Mouse (Mus musculus): Measurements from ENCODE around the gene Cfap45. TPM values are rescaled to one million over a fixed set of nuclear protein-coding genes. Genes with fewer than 3 reads are reported as not detected.

Gene Cfap45
- total RNA-seq (2021), result under 1 TPM in 1 of 2 experiments, not detected in 1; 0.33 TPM
- long read RNA-seq, experiment 1, result 0 reads
- long read RNA-seq, experiment 2, result 0 reads

- peak; percentile 61 to 65 for DNase-seq
- intact Hi-C loops (cut with DNase I), result no loop called here
Observed at GRCm38 (mm10) chr1:172520576-172521440, at the start of gene Cfap45. TSS of gene Cfap45 (plus strand) at chr1:172520801.

- intact Hi-C loops (cut with DNase I), result no loop called here
- DNase-seq, result no peak
Observed at GRCm38 (mm10) chr1:172472909-172473308, 47.7 kb upstream of the Cfap45 start.

- DNase-seq, result no peak
- intact Hi-C loops (cut with DNase I), result no loop called here
Observed at GRCm38 (mm10) chr1:172474196-172474595, 46.4 kb upstream of the Cfap45 start.

- intact Hi-C loops (cut with DNase I), result no loop called here
- DNase-seq, result no peak
Observed at GRCm38 (mm10) chr1:172475054-172475741, 45.4 kb upstream of the Cfap45 start, which contains the start of gene Slamf9. TSS of gene Slamf9 (plus strand) at chr1:172475358.

GRCm38 (mm10) chr1:172478020-172478419 is 42.6 kb upstream of the Cfap45 start:
- DNase-seq, result no peak
- intact Hi-C loops (cut with DNase I), result no loop called here

- intact Hi-C loops (cut with DNase I), result no loop called here
Observed at GRCm38 (mm10) chr1:172480376-172480775, 40.2 kb upstream of the Cfap45 start.

GRCm38 (mm10) chr1:172481111-172481510 is 39.5 kb upstream of the Cfap45 start:
- peak in 1 of 2 experiments; percentile 9 for DNase-seq
- intact Hi-C loops (cut with DNase I), result no loop called here

More at GRCm38 (mm10) chr1:172480376-172480775, 40.2 kb upstream of the Cfap45 start:
- DNase-seq, result peak in 1 of 2 experiments; percentile 6

GRCm38 (mm10) chr1:172481540-172482280 is 38.9 kb upstream of the Cfap45 start, which contains the start of gene Igsf9:
TSS of gene Igsf9 (plus strand) at chr1:172481788.
- intact Hi-C loops (cut with DNase I), result no loop called here

GRCm38 (mm10) chr1:172482518-172483360 is 37.9 kb upstream of the Cfap45 start:
- intact Hi-C loops (cut with DNase I), result no loop called here
- peak in 1 of 2 experiments; percentile 8 for DNase-seq

More at GRCm38 (mm10) chr1:172481540-172482280, 38.9 kb upstream of the Cfap45 start, which contains the start of gene Igsf9:
- peak; percentile 64 to 78 for DNase-seq

- DNase-seq, result no peak
- intact Hi-C loops (cut with DNase I), result no loop called here
Observed at GRCm38 (mm10) chr1:172483361-172483660, 37.3 kb upstream of the Cfap45 start.

GRCm38 (mm10) chr1:172484236-172484635 is 36.4 kb upstream of the Cfap45 start:
- DNase-seq, result no peak
- intact Hi-C loops (cut with DNase I), result no loop called here

GRCm38 (mm10) chr1:172484671-172485070 is 35.9 kb upstream of the Cfap45 start:
- no peak for DNase-seq
- intact Hi-C loops (cut with DNase I), result no loop called here

GRCm38 (mm10) chr1:172485821-172486220 is 34.8 kb upstream of the Cfap45 start:
- intact Hi-C loops (cut with DNase I), result no loop called here
- no peak for DNase-seq

- intact Hi-C loops (cut with DNase I), result no loop called here
- no peak for DNase-seq
Observed at GRCm38 (mm10) chr1:172486236-172486635, 34.4 kb upstream of the Cfap45 start.

- intact Hi-C loops (cut with DNase I), result no loop called here
- no peak for DNase-seq
Observed at GRCm38 (mm10) chr1:172486651-172487050, 34.0 kb upstream of the Cfap45 start.

- no peak for DNase-seq
Observed at GRCm38 (mm10) chr1:172487859-172488258, 32.7 kb upstream of the Cfap45 start.

GRCm38 (mm10) chr1:172488831-172489230 is 31.8 kb upstream of the Cfap45 start:
- intact Hi-C loops (cut with DNase I), result no loop called here
- no peak for DNase-seq

More at GRCm38 (mm10) chr1:172487859-172488258, 32.7 kb upstream of the Cfap45 start:
- intact Hi-C loops (cut with DNase I), result no loop called here

GRCm38 (mm10) chr1:172489585-172490250 is 30.9 kb upstream of the Cfap45 start:
- DNase-seq, result no peak
- intact Hi-C loops (cut with DNase I), result loop anchor here (1.0 kb wide), 1 partner anchor 77 kb away; no protein-coding TSS in a partner anchor

- DNase-seq, result peak; percentile 87 to 88
- intact Hi-C loops (cut with DNase I), result loop anchor here (1.0 kb wide), 1 partner anchor 78 kb away; no protein-coding TSS in a partner anchor
Observed at GRCm38 (mm10) chr1:172490261-172490661, 30.3 kb upstream of the Cfap45 start.

Measured in gastrocnemius, postnatal 36 days (tissue).